Mouse (Mus musculus): ENCODE results near the gene Dennd4b. TPM values are rescaled to one million over a fixed set of nuclear protein-coding genes. Genes with fewer than 3 reads are reported as not detected.
"Not testable (repeated sequence)": the region's sequence is repeated elsewhere in the genome, so short reads cannot be mapped to it uniquely, and the experiment has no call there.

Gene Dennd4b
- polyA plus RNA-seq, 1 experiment = 68.6 TPM

DNA sequence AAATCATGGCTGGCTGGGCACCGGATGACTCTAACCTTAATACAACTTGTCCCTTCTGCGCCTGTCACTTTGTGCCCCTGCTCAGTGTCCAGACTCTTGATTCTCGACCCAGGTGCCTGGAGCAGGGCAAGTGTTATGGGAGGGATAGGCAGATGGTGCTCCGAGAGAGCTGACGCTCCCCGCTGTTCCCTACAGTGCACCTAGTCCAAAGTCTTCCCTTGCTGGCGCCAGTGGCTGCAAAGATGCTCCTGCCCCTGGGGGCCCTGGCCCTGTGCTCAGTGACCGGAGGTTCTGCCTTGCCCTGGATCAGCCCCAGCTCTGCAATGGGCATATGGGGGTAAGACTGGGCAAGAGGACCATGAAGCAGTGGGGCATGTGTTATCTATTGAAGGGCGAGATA, 12.8 kb downstream of the Dennd4b start:
- Histone ChIP-seq H3K27ac (ENCODE audit: control insufficient read depth, insufficient read depth, low read depth, low read length, poor library complexity) (no peak overlapping the region), H3K4me3 (replicated peaks; ENCODE audit: control insufficient read depth, low read depth, low read length) (no peak overlapping the region), H3K4me1 (ENCODE audit: control insufficient read depth, insufficient read depth, low read length) (no peaks in the 10 kb centered on the region)
- 88% methylated on average over 9 of the region's 9 CpGs for WGBS
- TF ChIP-seq POLR2A (IDR thresholded peaks at IDR 0.05; ENCODE audit: borderline replicate concordance, control insufficient read depth, low read depth, low read length) (no peak), CTCF (IDR thresholded peaks at IDR 0.05; ENCODE audit: control insufficient read depth, insufficient read depth, low read length) (no peak)

DNA sequence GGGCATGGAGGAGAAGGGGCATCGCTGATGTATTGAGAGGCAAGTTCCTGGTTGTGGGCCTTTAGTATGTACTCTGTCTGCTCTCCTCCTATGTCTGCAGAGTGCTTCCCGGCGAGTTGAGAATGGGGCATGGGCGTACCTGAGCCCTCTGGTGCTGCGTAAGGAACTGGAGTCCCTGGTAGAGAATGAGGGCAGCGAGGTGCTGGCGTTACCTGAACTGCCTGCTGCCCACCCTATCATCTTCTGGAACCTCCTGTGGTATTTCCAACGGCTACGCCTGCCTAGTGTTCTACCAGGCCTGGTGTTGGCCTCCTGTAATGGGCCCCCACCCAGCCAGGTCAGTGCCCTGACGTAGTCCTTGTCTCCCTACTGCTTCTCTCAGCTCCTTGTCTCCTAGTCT, 13.2 kb downstream of the Dennd4b start:
- Histone ChIP-seq H3K27ac (ENCODE audit: control insufficient read depth, insufficient read depth, low read depth, low read length, poor library complexity) (no peak overlapping the region), H3K4me1 (ENCODE audit: control insufficient read depth, insufficient read depth, low read length) (no peaks in the 10 kb centered on the region), H3K4me3 (replicated peaks; ENCODE audit: control insufficient read depth, low read depth, low read length) (no peak overlapping the region)
- TF ChIP-seq CTCF (IDR thresholded peaks at IDR 0.05; ENCODE audit: control insufficient read depth, insufficient read depth, low read length) (no peak), POLR2A (IDR thresholded peaks at IDR 0.05; ENCODE audit: borderline replicate concordance, control insufficient read depth, low read depth, low read length) (no peak)
- 86% methylated on average over 10 of the region's 10 CpGs for WGBS

DNA sequence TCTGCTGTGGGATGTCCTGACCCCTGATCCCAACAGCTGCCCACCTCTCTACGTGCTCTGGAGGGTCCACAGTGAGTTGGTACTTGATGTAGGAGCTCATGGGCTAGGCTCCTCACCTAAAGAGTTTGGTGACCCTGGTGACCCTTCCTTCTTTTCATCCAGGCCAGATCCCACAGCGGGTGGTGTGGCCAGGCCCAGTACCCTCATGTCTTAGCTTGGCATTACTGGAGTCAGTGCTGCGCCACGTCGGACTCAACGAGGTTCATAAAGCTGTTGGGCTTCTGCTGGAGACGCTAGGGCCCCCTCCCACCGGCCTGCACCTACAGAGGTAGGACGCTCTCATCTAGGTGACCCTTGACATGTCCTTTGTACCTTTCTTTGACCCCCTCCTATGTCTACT, 14.2 kb downstream of the Dennd4b start:
- H3K27ac ChIP-seq (ENCODE audit: control insufficient read depth, insufficient read depth, low read depth, low read length, poor library complexity) = no peak overlapping the region
- no peaks in the 10 kb centered on the region for H3K4me1 ChIP-seq (ENCODE audit: control insufficient read depth, insufficient read depth, low read length)
- TF ChIP-seq CTCF (IDR thresholded peaks at IDR 0.05; ENCODE audit: control insufficient read depth, insufficient read depth, low read length) (no peak), POLR2A (IDR thresholded peaks at IDR 0.05; ENCODE audit: borderline replicate concordance, control insufficient read depth, low read depth, low read length) (no peak)
- no peak overlapping the region for H3K4me3 ChIP-seq (replicated peaks; ENCODE audit: control insufficient read depth, low read depth, low read length)
- WGBS = 91% methylated on average over 9 of the region's 9 CpGs

DNA sequence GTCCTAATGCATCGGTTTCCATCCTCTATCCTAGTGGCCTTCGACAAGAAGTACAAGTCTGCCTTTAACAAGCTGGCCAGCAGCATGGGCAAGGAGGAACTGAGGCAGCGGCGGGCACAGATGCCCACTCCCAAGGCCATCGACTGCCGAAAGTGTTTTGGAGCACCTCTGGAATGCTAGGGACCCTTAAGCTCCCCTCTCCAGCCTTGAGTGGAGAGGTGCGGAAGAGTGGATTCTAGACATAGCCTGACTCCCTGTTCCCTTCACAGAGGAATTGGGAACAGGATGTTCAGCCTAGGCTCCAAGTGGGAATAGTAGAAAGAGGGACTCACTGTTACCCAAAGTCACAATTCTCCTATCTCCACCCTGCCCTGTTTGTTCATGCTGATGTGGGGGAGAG, 14.8 kb downstream of the Dennd4b start:
- Histone ChIP-seq H3K27ac (ENCODE audit: control insufficient read depth, insufficient read depth, low read depth, low read length, poor library complexity) (no peak overlapping the region), H3K4me3 (replicated peaks; ENCODE audit: control insufficient read depth, low read depth, low read length) (no peak overlapping the region), H3K4me1 (ENCODE audit: control insufficient read depth, insufficient read depth, low read length) (no peaks in the 10 kb centered on the region)
- no peak for TF ChIP-seq CTCF (IDR thresholded peaks at IDR 0.05; ENCODE audit: control insufficient read depth, insufficient read depth, low read length)
- TF ChIP-seq POLR2A (IDR thresholded peaks at IDR 0.05; ENCODE audit: borderline replicate concordance, control insufficient read depth, low read depth, low read length) = no peak
- WGBS = 90% methylated on average over 7 of the region's 7 CpGs

DNA sequence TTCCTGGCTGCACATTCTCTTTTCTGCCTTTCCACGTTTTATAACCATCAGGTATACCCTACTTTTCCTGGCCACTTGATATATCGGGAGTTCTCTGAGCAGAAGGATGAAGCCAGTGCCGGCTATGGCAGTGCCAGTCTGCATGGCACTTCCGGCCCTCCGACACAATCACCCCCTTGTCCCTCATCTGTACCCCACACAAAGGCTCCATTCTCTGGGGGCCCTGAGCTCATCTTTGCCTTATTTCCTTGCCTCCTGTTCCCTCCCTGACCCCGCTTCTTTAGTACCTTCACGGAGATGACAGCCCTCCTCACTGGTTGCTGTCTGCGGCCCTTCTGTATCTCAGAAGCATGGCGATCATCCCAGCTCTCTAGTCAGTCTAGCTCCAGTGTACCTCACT, 15.7 kb downstream of the Dennd4b start:
- H3K4me1 ChIP-seq (ENCODE audit: control insufficient read depth, insufficient read depth, low read length) = no peaks in the 10 kb centered on the region
- H3K4me3 ChIP-seq (replicated peaks; ENCODE audit: control insufficient read depth, low read depth, low read length) = no peak overlapping the region
- TF ChIP-seq POLR2A (IDR thresholded peaks at IDR 0.05; ENCODE audit: borderline replicate concordance, control insufficient read depth, low read depth, low read length) (no peak), CTCF (IDR thresholded peaks at IDR 0.05; ENCODE audit: control insufficient read depth, insufficient read depth, low read length) (no peak)
- H3K27ac ChIP-seq (ENCODE audit: control insufficient read depth, insufficient read depth, low read depth, low read length, poor library complexity) = no peak overlapping the region
- 88% methylated on average over 9 of the region's 9 CpGs for WGBS

DNA sequence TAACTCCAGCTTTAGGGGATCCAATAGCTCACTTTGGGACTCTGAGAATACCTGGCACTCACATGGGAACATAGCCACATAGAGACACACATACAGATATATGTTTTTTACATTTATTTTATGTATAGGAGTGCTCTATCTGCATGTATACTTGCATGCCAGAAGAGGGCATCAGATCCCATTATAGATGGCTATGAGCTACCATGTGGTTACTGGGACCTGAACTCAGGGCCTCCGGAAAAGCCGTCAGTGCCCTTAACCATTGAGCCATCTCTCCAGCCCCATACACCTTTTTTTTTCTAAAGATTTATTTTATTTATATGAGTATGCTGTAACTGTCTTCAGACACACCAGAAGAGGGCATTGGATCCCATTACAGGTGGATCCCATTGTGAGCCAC, 19.2 kb downstream of the Dennd4b start:
- WGBS = 88% methylated on average over 2 of the region's 2 CpGs

DNA sequence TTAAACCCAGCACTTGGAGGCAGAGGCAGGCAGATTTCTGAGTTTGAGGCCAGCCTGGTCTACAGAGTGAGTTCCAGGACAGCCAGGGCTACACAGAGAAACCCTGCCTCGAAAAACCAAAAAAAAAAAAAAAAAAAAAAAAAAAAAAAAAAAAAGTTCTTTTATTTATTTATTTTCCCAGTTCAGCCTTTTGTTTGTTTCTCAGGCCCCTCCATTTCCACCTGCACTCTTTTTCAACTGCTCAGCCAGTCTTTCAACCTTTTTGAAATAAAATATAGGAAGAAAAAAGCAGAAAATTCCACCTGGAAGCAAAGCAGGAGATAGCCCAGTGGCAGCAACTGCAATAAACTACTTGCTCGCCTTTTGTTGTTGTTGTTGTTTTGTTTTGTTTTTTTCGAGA, 24.4 kb downstream of the Dennd4b start:
- WGBS = 60% methylated on average over 3 of the region's 3 CpGs
- not testable (repeated sequence) for H3K27ac ChIP-seq (ENCODE audit: control insufficient read depth, insufficient read depth, low read depth, low read length, poor library complexity); H3K4me3 ChIP-seq (replicated peaks; ENCODE audit: control insufficient read depth, low read depth, low read length); H3K4me1 ChIP-seq (ENCODE audit: control insufficient read depth, insufficient read depth, low read length)

More for the DNA sequence above, 19.2 kb downstream of the Dennd4b start:
- Histone ChIP-seq H3K4me1 (ENCODE audit: control insufficient read depth, insufficient read depth, low read length) (no peaks in the 10 kb centered on the region), H3K27ac (ENCODE audit: control insufficient read depth, insufficient read depth, low read depth, low read length, poor library complexity) (no peak overlapping the region), H3K4me3 (replicated peaks; ENCODE audit: control insufficient read depth, low read depth, low read length) (no peak overlapping the region)
- TF ChIP-seq POLR2A (IDR thresholded peaks at IDR 0.05; ENCODE audit: borderline replicate concordance, control insufficient read depth, low read depth, low read length) (no peak), CTCF (IDR thresholded peaks at IDR 0.05; ENCODE audit: control insufficient read depth, insufficient read depth, low read length) (no peak)

DNA sequence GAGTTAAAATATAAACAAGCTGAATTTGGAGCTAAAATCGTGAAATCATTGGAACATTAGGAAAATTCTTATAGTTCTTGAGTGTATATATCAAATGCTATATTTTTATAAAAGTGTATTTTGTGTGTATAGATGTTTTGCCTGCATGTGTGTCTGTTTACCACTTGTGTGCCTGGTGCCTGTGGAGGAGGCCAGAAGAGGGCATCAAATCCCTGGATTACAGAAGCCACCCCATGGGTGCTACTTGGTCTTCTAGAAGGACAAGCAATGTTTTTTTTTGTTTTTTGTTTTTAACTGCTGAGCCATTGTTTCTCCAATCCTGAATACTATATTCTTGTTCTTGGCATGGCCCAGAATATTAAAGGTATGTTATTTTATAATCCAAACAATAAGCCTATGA, 25.6 kb downstream of the Dennd4b start:
- Histone ChIP-seq H3K27ac (ENCODE audit: control insufficient read depth, insufficient read depth, low read depth, low read length, poor library complexity) (no peak overlapping the region), H3K4me3 (replicated peaks; ENCODE audit: control insufficient read depth, low read depth, low read length) (no peak overlapping the region), H3K4me1 (ENCODE audit: control insufficient read depth, insufficient read depth, low read length) (no peaks in the 10 kb centered on the region; the same call in 1 of the 2 replicates)
- TF ChIP-seq POLR2A (IDR thresholded peaks at IDR 0.05; ENCODE audit: borderline replicate concordance, control insufficient read depth, low read depth, low read length) (no peak), CTCF (IDR thresholded peaks at IDR 0.05; ENCODE audit: control insufficient read depth, insufficient read depth, low read length) (no peak)
- WGBS = 91% methylated on average over 1 of the region's 1 CpGs

DNA sequence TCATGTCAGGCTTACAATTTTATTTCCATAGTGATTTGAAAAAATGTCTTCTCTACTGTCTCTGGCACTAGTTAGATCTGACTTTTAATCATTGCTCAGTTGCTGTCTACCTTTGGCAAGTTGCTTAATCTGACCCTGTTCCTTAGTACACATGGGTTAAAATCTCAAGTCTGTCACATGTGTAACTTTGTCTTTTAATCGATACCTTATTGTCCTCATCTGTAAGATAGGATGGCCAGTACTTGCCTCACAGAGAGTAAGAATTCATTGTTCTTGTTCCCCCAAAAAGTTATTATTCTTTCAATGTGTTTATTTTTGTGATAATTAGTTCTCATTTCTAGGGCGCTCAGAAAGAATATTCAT, 27.0 kb downstream of the Dennd4b start:
- Histone ChIP-seq H3K4me1 (ENCODE audit: control insufficient read depth, insufficient read depth, low read length) (no peaks in the 10 kb centered on the region; the same call in 1 of the 2 replicates), H3K4me3 (replicated peaks; ENCODE audit: control insufficient read depth, low read depth, low read length) (no peak overlapping the region), H3K27ac (ENCODE audit: control insufficient read depth, insufficient read depth, low read depth, low read length, poor library complexity) (no peak overlapping the region; the same call in 1 of the 2 replicates)
- 12% methylated on average over 2 of the region's 2 CpGs for WGBS
- TF ChIP-seq POLR2A (IDR thresholded peaks at IDR 0.05; ENCODE audit: borderline replicate concordance, control insufficient read depth, low read depth, low read length) (no peak), CTCF (IDR thresholded peaks at IDR 0.05; ENCODE audit: control insufficient read depth, insufficient read depth, low read length) (no peak)
